Mouse (Mus musculus): Measurements from ENCODE around the gene Vav2. TPM values are rescaled to one million over a fixed set of nuclear protein-coding genes. Genes with fewer than 3 reads are reported as not detected.
A peak's percentile ranks its signal among the peaks of the same experiment; 100 is the strongest.

Gene Vav2
- total RNA-seq, 4 experiments from 2014 or later = 8.2 to 13.1 (median 12.1) TPM

DNA sequence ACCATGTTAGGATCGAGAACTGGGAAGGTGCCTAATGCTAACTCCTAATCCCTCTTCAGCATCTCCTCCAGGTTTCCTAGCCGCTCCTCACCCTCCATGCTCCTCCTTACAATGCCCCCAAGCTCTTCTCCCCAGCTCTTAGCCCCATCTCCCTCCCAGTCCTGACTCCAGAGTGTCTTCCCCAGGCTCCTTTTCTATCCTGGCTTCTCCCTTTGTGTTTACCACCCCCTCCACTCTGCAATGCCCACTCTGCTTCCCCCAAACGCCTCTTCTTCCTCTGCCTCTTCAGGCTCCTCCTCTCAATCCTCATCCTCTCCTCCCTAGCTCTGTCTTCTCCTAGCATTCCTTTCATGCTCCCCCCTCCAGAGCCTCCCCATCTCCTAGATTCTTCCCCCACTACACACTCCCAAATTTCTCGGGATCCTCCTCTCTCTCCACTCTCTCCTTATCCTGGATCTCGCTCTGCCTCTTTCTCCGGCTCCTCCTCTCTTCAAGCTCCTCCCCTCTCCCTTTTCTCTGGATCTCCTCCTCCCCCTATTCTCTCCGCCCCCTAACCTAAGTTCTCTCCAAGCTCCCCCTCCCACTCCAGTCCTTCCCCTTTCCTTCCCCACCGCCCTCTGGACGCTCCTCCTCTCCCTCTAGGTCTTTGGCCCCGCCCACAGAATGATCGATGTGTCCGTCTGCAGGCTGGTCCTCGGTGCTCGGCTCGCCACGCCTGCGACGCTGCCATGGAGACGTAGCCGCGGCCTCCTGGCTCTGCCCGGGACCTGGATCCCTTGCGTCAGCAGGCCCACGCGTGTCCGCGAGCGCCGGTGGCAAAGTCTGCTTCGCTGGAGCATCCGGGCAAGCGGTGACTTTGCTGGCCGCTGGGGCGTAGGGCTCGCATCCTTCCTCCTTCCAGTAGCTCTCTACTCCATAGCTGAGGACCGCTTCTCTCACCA is 15.2 kb upstream of the Vav2 start, which contains the start of gene Brd3os:
TSS of gene Brd3os (plus strand) at position 558 of the 941 bp plus-strand sequence.
- peak; percentile 93 for DNase-seq (ENCODE audit: low spot score)

DNA sequence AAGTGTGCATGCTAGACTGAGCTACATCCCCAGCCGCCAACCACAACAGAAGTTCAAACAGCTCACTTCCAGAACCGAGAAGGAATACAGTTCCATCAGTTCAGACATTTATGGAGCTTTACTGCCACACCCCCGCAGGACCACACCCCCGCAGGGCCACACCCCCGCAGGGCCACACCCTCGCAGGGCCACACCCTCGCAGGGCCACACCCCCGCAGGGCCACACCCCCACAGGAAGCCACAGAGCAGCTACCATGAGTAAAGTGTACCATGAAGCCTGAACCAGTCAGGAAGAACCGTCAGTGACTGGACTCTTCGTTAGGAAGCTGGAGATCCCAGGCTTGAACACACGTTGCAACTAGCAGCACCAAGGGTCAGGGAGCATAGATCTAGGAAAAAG is 11.4 kb upstream of the Vav2 start:
- DNase-seq (ENCODE audit: low spot score) = no peak

GRCm38 (mm10) chr2:27437876-27438275 is 11.0 kb upstream of the Vav2 start:
- no peak for DNase-seq (ENCODE audit: low spot score)

GRCm38 (mm10) chr2:27432599-27432998 is 5.8 kb upstream of the Vav2 start:
- no peak for DNase-seq (ENCODE audit: low spot score)

GRCm38 (mm10) chr2:27430621-27431020 is 3.8 kb upstream of the Vav2 start:
- no peak for DNase-seq (ENCODE audit: low spot score)

DNA sequence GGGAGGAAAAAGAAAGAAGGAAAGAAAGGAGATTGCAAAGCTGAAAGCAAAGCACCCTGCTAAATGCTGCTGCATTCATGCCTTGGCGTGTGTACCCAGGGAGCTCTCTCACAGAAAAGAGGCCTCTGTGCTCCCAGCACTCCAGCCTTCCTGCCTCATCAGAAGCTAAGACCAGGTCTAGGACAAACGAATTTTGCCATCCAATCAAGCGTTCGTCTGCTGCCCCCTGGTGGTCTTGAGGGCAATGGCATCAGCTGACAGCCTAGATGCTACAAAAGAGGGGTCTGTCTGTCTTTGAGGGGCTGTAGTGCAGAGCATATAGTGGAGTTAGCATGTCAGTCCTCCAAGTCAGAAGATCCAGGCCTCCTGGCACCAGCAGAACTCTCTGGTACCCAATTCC is 1.2 kb upstream of the Vav2 start:
- peak; percentile 90 for DNase-seq (ENCODE audit: low spot score)

- DNase-seq (ENCODE audit: low spot score) = no peak
Measured at GRCm38 (mm10) chr2:27426406-27426854, 403 bp downstream of the Vav2 start.

GRCm38 (mm10) chr2:27425751-27426405 is 955 bp downstream of the Vav2 start:
- no peak for DNase-seq (ENCODE audit: low spot score)

- DNase-seq (ENCODE audit: low spot score) = no peak
Measured at GRCm38 (mm10) chr2:27425161-27425611, 1.6 kb downstream of the Vav2 start.

GRCm38 (mm10) chr2:27423596-27423995 is 3.2 kb downstream of the Vav2 start:
- DNase-seq (ENCODE audit: low spot score) = peak; percentile 57

GRCm38 (mm10) chr2:27421293-27422068 is 5.4 kb downstream of the Vav2 start:
- DNase-seq (ENCODE audit: low spot score) = peak; percentile 57

DNA sequence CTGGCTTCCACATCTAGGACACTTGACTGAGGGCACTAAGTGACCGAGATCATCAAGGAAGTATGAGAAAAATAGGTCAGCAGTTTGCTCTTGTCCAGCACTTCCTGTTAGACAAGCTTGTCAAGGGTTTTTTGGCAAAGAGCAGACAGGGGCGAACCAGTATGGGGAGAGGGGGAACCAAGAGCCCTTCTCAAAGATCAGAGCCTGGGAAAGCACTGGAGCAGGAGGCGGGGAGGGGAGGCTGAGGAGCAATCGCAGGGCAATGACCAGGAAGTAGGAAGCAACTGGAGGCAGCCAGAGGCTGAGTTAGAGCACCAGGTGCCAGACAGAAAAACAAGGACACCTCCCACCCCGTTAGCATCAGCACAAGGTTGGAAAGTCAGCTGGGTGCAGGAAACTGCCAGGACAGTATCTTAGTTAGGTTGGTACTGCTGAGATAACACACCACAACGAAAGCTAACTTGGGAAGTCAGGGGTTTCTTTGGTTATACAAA is 8.2 kb downstream of the Vav2 start:
- DNase-seq (ENCODE audit: low spot score) = peak; percentile 40

GRCm38 (mm10) chr2:27417648-27418153 is 9.1 kb downstream of the Vav2 start:
- DNase-seq (ENCODE audit: low spot score) = no peak

- peak; percentile 38 for DNase-seq (ENCODE audit: low spot score)
Measured at GRCm38 (mm10) chr2:27416425-27416824, 10.4 kb downstream of the Vav2 start.

DNA sequence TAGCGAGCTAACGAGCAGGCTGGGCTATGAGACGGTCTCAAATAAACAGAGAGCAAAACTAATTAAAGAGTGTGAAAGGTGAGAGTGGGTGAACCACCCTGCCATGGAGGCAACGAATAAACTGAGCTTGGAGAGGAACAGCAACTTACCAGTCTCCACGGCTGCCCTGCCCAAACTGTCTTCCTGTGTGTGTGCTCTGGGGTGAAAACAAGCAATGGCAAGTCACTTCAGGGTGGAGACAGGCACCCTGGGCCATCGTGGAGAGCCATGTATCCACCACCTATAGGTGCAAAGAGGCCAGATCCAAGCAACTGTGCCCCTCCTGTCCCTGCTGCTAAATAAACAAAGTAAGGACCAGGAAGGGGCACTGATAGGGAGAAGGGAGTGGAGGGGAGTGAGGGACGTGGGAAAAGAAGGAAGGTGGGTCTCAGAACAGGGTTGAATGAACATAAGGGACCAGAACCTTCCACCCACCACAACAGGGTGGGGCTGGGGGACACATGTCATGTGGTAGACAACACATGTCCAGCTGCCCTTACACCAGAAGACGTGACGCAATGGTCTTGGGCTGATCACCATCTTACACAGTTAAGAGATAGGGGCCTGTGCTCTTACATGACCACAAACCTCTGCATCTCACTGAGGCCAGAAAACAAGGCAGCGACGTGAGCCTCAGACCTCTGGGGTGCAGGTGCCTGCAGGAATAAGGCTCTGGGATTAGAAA is 11.6 kb downstream of the Vav2 start:
- DNase-seq (ENCODE audit: low spot score) = no peak

DNA sequence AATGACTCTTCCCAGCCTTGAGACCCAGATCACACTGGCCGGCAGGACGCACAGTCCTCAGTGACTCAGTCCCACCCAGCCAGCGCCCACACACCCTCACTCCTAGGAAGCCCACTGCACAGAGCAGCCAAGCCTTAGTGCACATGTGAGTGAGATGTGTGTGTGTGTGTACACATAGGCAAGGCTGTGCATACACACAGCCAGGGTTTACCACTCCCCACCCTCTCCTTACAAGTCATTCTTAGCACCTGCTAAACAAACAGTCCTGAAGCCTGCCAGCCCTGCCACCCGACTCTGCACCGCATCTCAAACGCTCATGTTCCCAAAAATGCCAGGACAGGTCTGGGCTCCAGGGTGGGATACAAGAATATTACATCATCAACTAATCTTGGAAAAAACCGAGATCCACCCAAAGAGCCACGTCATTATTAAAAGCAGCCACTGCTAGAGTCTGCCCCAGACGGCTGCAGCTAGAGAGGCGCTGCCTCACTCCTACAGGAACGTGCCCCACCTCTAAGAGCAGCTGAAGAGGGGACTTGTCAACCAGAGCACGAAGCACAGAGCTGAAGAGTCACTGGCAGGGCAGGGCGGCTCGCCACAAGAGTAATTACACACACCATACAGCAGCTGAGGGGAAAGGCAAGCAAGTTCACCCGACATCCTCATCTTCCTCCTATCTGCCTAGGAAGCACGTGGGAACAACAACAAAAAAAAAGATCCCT is 12.7 kb downstream of the Vav2 start:
- DNase-seq (ENCODE audit: low spot score) = no peak

GRCm38 (mm10) chr2:27413582-27413935 is 13.3 kb downstream of the Vav2 start:
- DNase-seq (ENCODE audit: low spot score) = no peak

DNA sequence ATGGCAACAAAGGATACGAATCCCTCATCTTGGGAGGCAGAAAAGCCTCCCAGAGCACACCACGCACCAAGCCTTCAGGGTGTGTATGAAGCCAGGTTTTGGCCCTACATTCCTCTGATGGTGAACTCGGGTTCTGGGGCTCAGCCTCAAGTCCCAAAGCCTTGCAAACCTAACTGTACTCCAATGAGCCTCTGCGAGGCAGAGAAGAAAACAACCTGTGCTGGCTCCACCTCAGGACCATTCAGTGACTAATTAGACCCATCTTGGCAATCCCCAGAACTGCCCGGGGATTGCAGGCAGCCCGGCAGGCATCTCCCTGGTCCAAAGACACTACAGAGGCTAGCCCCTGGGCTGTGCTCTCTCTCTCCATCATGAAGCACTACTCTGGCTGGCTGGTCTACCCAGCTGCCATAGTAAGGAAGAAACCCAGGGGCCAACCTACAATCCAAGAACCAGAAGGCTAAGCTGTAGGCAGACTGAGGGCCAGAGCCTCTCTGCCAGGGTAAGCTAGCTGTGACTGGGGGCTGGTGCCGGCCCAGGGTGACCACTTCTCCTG is 14.5 kb downstream of the Vav2 start:
- DNase-seq (ENCODE audit: low spot score) = no peak

GRCm38 (mm10) chr2:27411688-27412174 is 15.1 kb downstream of the Vav2 start:
- DNase-seq (ENCODE audit: low spot score) = no peak

All from heart, adult 8-10 months (tissue).